Mouse (Mus musculus) heart, embryonic 14.5 days (tissue): ENCODE measurements around the gene Mmp7. TPM values are rescaled to one million over a fixed set of nuclear protein-coding genes. Genes with fewer than 3 reads are reported as not detected.

Source experiments
- ATAC-seq: fragments of 200-750 bp; cut with Nextera tagmentation; 2 replicates; pipeline ENCODE4 v1.8.0; 2017; ENCODE audit warnings: low read depth, moderate TSS enrichment; ENCODE audit not compliant: insufficient number of reproducible peaks, insufficient read depth, low FRiP score
- H3K27ac ChIP-seq, 2 experiments: fragments of 200-500 bp in 1 of 2; fragments of 300-500 bp in 1 of 2; sonication (generic) in 1 of 2; replicated peaks in 1 of 2; 2 replicates each; pipeline ENCODE4 v1.5.1; 2012 to 2014; ENCODE audit warnings: low read depth in 2 of 2, low read length in 2 of 2, control low read depth in 1 of 2, mild to moderate bottlenecking in 1 of 2, mixed read lengths in 1 of 2; ENCODE audit not compliant: control insufficient read depth in 1 of 2, insufficient read depth in 1 of 2
- H3K27me3 ChIP-seq: fragments of 300-500 bp; sonication (generic); 2 replicates; pipeline ENCODE4 v1.6.1; 2014; ENCODE audit warnings: mild to moderate bottlenecking, low read length, control low read depth; ENCODE audit not compliant: control insufficient read depth, insufficient read depth
- H3K36me3 ChIP-seq: fragments of 300-500 bp; sonication (generic); 2 replicates; pipeline ENCODE4 v1.6.1; 2014; ENCODE audit warnings: mild to moderate bottlenecking, control low read depth, low read length, mixed read lengths; ENCODE audit not compliant: control insufficient read depth, insufficient read depth
- H3K4me1 ChIP-seq, 2 experiments: fragments of 200-500 bp in 1 of 2; fragments of 300-500 bp in 1 of 2; sonication (generic) in 1 of 2; 2 replicates each; pipeline ENCODE4 v1.6.1; 2012 to 2014; ENCODE audit warnings: low read length in 2 of 2, control low read depth in 1 of 2, mixed read lengths in 1 of 2; ENCODE audit not compliant: control insufficient read depth in 2 of 2, insufficient read depth in 2 of 2
- H3K4me2 ChIP-seq: fragments of 300-500 bp; sonication (generic); 2 replicates; pipeline ENCODE4 v1.6.1; 2014; ENCODE audit warnings: mild to moderate bottlenecking, low read length
- H3K4me3 ChIP-seq, 2 experiments: fragments of 200-500 bp in 1 of 2; fragments of 300-500 bp in 1 of 2; sonication (generic) in 1 of 2; 2 replicates each; pipeline ENCODE4 v1.5.1; 2012 to 2014; ENCODE audit warnings: low read length in 2 of 2, mild to moderate bottlenecking in 2 of 2, control low read depth in 1 of 2, low read depth in 1 of 2, moderate library complexity in 1 of 2; ENCODE audit not compliant: control insufficient read depth in 1 of 2, insufficient read depth in 1 of 2
- H3K9ac ChIP-seq: fragments of 300-500 bp; sonication (generic); 2 replicates; pipeline ENCODE4 v1.6.1; 2014; ENCODE audit warnings: mild to moderate bottlenecking, low read length
- H3K9me3 ChIP-seq: fragments of 300-500 bp; sonication (generic); 2 replicates; pipeline ENCODE4 v1.6.1; 2016; ENCODE audit warnings: low read length, control low read depth; ENCODE audit not compliant: control insufficient read depth
- WGBS: fragments of 180-500 bp; shearing (Covaris S2); extraction: QIAGEN DNeasy Blood & Tissue Kit; methylation state at CpG from one replicate; pipeline ENCODE4 v1.1.7; 2014; 5-methylcytosine and 5-hydroxymethylcytosine counted together
- polyA plus RNA-seq: library from polyadenylated mRNA; unstranded; fragments of >200 nt; fragmentation: Nextera tagmentation; extraction: Ambion mirVana; gene quantifications from 2 replicates; pipeline ENCODE4 v1.2.1, GENCODE M21; 2014

The Mmp7 gene
- not detected in 2 replicates for polyA plus RNA-seq

DNA sequence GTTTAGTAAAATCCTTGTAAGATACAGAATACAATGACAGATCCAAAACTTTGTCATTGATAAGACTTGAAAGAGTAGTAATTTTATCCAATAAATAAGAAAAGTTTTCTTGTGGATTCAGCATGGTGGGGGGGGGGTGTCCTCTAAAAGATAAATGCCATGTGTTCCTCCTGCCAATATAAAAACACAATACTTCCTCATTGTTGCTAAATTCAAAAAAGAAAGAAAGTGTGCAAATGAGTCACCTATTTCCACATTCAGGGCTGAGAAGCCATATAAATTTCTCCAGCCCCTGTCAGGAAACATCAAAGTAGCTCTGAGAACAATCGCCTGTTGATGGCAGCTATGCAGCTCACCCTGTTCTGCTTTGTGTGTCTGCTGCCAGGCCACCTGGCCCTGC is at the start of gene Mmp7:
Mmp7 (plus strand) TSS at position 301 of the 400 bp plus-strand sequence.
- H3K36me3 ChIP-seq, result no peaks in the 10 kb centered on the region
- no peak within 1 kb of the TSS for H3K9ac ChIP-seq
- WGBS, result 61% methylated on average over 1 of the region's 1 CpGs
- no peak within 1 kb of the TSS for H3K27ac ChIP-seq
- no peaks in the 10 kb centered on the region for H3K27me3 ChIP-seq
- H3K4me1 ChIP-seq, result no peaks in the 10 kb centered on the region
- no peak for ATAC-seq
- H3K4me2 ChIP-seq, result no peak within 1 kb of the TSS
- H3K9me3 ChIP-seq, result no peaks in the 10 kb centered on the region
- H3K4me3 ChIP-seq, result no peak within 1 kb of the TSS

DNA sequence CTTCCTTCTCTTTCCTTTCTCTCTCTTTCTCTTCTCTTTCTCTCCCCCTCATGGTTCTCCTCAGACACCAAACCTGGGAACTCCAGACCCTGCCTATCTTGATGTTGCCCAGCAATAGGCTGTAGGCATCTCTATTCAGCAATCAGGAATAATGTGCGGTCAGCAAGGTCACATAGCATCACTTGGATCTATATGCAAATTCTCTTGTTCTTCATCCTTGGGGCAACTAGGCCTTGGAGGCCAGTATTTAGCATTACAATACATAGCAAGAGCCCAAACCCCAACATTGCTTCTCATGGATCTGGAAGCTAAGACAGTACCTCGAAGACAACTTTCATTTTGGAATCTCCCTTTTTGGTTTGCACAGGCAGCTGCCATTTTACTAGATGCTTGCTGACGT is 44.0 kb upstream of the Mmp7 start:
- 79% methylated on average over 3 of the region's 3 CpGs for WGBS
- no peak overlapping the region for H3K4me2 ChIP-seq
- no peak for ATAC-seq

DNA sequence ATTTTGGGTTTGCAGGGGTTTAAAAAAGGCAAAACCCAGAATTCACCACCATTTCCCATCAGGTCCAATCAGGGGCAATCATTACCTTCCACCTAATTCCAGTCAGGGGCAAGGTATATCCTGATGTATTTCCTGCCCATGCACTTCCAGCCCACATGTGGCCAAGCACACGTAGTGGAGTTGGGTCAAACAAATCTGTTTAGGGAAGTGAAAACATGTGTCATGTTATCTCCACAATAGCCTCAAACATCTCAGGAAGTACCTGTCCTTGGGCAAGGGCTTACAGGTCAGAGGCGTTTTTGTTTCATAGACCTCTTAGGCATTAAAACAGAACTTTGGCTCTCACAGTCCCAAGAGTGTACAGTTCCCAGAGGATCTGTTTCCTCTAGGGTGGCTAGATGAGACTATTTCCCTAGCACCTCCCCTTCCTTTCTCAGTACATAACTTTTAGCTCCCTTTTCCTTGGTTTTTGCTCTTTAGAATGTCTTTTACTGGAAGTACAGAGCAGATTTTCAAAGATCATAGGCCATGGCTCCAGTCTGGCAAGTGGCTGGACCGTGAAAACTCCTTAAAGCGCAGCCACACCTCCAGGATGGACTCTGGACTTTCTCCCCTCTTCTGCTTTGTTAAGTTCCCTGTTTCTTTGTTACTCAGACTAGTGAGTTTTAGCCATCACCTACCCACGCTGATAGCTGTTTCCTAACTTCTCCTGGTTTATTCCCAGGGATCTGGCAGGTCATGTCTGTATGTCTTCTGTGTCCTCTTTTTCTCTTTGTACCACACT is 41.3 kb upstream of the Mmp7 start:
- H3K27ac ChIP-seq, result no peak overlapping the region
- H3K36me3 ChIP-seq, result no peaks in the 10 kb centered on the region
- ATAC-seq, result no peak
- no peak overlapping the region for H3K4me2 ChIP-seq
- H3K4me3 ChIP-seq, result no peak overlapping the region
- no peaks in the 10 kb centered on the region for H3K9me3 ChIP-seq
- H3K27me3 ChIP-seq, result no peaks in the 10 kb centered on the region
- WGBS, result 70% methylated on average over 5 of the region's 5 CpGs
- no peak overlapping the region for H3K9ac ChIP-seq
- H3K4me1 ChIP-seq, result no peaks in the 10 kb centered on the region

More for the DNA sequence above, 44.0 kb upstream of the Mmp7 start:
- H3K27me3 ChIP-seq, result no peaks in the 10 kb centered on the region
- H3K4me1 ChIP-seq, result no peaks in the 10 kb centered on the region
- H3K27ac ChIP-seq, result no peak overlapping the region
- no peak overlapping the region for H3K9ac ChIP-seq
- H3K9me3 ChIP-seq, result no peaks in the 10 kb centered on the region
- no peaks in the 10 kb centered on the region for H3K36me3 ChIP-seq
- H3K4me3 ChIP-seq, result no peak overlapping the region

DNA sequence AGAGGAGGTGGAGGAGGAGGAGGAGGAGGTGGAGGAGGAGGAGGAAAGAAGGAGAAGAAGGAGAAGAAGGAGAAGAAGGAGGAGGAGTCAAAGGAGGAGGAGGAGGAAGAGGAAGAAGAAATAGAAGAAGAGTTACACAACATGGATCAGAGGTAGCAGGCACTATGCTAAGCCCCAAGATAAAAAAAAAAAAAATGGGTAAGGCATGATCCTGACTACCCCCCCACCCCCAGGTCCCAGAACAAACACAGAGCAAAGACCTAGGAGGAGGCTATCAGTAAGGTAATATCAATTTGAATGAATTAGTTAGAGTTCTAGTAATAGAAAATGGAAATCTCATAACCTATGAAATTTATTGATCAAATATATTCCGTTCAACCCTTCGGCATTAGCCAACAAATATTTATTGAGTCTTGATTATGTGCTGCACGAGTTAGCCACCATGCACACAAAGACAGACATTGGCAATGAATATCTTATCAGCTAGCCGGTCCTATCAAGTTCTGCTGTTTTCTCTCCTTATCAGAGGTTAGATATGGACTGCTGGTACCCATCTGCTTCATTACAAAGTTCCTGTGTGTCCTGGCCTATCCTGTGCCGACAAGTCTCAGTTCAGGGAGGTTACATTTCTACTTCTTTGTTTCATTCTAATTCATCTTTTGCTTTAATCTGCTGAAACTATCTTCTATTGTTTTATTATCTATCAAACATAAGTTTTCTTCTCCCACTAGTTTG is 39.4 kb upstream of the Mmp7 start:
- Histone ChIP-seq H3K4me1 (no peaks in the 10 kb centered on the region), H3K36me3 (no peaks in the 10 kb centered on the region), H3K4me2 (no peak overlapping the region), H3K4me3 (no peak overlapping the region), H3K9me3 (no peaks in the 10 kb centered on the region), H3K9ac (no peak overlapping the region), H3K27ac (no peak overlapping the region), H3K27me3 (no peaks in the 10 kb centered on the region)
- 44% methylated on average over 5 of the region's 5 CpGs for WGBS
- ATAC-seq, result no peak

DNA sequence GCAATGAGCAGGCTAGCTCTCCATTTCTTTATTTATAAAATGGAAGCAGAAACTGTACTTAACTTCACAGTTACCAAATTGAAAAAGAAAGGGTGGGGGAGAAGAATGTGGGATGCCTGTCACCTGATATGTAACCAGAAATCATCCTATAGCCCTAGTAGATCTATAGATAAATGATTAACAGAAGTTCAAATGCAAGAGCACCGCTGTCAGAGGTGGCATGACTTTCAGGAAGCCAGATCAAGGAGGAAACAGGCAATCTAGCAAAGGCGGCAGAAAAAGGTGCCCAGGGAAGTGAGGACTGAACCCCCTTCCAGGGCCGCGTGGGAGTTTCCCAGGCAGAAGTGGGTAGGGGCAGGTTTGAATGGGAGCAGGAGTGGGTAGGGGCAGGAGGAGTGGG is 33.9 kb upstream of the Mmp7 start:
- H3K36me3 ChIP-seq, result no peaks in the 10 kb centered on the region
- H3K4me2 ChIP-seq, result no peak overlapping the region
- H3K27me3 ChIP-seq, result no peaks in the 10 kb centered on the region
- no peak overlapping the region for H3K9ac ChIP-seq
- H3K27ac ChIP-seq, result no peak overlapping the region
- no peak for ATAC-seq
- 81% methylated on average over 4 of the region's 4 CpGs for WGBS
- H3K4me1 ChIP-seq, result no peaks in the 10 kb centered on the region
- H3K9me3 ChIP-seq, result no peaks in the 10 kb centered on the region
- H3K4me3 ChIP-seq, result no peak overlapping the region

DNA sequence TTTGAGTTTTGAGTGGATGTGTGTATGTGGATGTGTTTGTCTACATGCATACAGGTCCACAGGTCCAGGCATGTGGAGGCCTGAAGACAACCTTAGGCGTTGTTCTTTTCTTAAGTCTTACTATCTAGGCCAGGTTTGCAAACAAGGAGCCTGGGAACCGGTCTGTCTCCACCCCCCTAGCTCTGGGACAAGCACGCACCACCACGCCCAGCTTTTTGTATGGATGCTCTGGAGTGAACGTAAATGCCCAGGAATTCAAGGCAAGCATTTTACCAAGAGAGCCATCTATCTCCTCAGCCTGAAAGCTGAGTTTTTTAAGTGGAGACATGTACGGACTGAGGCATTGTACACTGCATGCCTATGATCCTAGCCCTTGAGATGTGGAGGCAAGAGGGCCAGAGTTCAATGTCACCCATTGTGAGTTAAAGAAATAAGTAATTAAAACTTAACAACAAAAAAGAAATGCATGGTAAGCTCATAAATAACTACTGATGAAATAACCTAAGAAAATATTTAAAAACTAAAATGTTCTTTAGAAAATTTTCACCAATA is 32.3 kb upstream of the Mmp7 start:
- Histone ChIP-seq H3K36me3 (no peaks in the 10 kb centered on the region), H3K4me3 (no peak overlapping the region), H3K27ac (no peak overlapping the region), H3K4me1 (no peaks in the 10 kb centered on the region), H3K4me2 (no peak overlapping the region), H3K27me3 (no peaks in the 10 kb centered on the region), H3K9me3 (no peaks in the 10 kb centered on the region), H3K9ac (no peak overlapping the region)
- 77% methylated on average over 6 of the region's 6 CpGs for WGBS
- ATAC-seq, result no peak

DNA sequence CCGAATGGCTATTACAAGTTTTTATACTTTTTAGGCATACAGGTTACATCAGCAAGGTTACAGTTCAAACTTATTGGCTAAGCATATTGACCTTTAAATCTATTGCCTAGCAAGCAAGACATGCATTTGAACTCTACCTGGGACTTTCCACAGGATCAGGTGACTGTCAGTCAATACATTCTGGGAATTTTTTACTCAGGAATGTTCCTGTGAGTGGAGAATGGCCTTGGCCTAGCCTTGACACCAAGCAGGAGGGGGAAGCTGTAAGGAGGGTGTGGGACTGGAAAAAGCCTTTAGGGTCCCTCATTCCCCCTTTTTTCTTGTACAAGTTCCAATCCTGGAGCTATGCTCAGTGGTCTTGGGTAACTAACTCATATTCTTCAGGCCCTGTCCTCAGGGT is 30.5 kb upstream of the Mmp7 start:
- no peak overlapping the region for H3K4me2 ChIP-seq
- 91% methylated on average over 1 of the region's 1 CpGs for WGBS
- H3K27ac ChIP-seq, result no peak overlapping the region
- no peak overlapping the region for H3K9ac ChIP-seq
- H3K4me3 ChIP-seq, result no peak overlapping the region
- H3K36me3 ChIP-seq, result no peaks in the 10 kb centered on the region
- H3K27me3 ChIP-seq, result no peaks in the 10 kb centered on the region
- no peak for ATAC-seq
- no peaks in the 10 kb centered on the region for H3K4me1 ChIP-seq
- no peaks in the 10 kb centered on the region for H3K9me3 ChIP-seq
